Mouse (Mus musculus): ENCODE measurements around the gene Ccl2.
A peak's percentile ranks its signal among the peaks of the same experiment; 100 is the strongest.

The Ccl2 gene

DNA sequence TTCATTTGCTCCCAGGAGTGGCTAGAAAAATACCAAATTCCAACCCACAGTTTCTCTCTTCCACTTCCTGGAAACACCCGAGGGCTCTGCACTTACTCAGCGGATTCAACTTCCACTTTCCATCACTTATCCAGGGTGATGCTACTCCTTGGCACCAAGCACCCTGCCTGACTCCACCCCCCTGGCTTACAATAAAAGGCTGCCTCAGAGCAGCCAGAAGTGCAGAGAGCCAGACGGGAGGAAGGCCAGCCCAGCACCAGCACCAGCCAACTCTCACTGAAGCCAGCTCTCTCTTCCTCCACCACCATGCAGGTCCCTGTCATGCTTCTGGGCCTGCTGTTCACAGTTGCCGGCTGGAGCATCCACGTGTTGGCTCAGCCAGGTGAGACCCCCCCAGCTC lies at the start of gene Ccl2:
Ccl2 (plus strand) TSS at position 216 of the 400 bp plus-strand sequence.
- peak; percentile 45 for DNase-seq

DNA sequence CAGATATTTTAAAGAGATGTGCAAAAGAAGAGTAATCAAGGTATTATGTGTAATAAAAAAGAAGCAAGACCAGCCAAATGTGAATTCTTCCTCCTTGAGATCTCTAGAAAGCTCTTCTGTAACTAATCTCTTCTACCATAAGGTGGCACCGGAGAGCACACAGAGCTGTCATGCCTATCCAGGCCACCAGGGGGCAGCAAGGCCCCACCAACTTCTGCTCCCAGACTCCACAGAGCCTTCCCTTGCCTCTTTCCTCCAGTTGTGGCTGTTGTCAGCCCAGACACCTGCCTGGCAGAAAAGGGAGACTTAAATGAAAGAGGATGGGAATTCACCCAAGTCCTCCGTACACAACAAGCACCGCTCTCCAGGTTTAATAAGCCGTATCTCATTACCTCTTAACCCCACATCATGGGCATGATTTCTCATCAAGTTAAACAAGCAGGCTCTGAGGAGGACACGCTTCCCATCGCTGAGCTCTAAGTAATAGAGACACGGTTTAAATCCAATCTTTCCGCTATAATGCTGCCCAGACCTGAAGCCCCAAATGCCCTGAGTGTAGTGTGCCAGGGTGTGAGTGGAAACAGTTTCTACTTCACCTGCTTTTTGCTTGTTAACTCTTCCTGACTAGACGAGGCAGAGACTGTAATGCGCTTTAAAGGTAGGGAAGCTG lies 39.1 kb upstream of the Ccl2 start:
- peak; percentile 74 for DNase-seq

DNA sequence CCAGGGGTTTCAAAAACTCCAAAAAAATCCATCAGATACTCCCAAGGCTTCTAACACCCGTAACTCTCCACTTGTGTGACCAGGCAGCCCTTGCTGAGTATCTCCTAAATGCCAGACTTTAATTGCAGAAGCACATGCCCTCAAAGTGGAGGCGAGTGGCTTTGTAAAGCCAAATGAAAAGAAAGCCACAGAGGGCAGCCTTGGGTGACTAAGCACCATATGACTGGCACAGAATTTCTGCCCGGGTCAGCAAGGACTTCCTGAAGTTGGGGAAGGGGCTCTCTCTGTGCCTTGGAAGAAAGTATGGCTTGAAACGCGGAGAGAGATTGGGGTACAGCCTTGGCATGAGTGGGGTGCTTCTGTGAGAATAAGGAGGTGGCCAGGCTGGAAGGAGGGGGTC lies 38.3 kb upstream of the Ccl2 start:
- no peak for DNase-seq

- DNase-seq = no peak
Measured at GRCm38 (mm10) chr11:81998646-81999045, 36.7 kb upstream of the Ccl2 start.

DNA sequence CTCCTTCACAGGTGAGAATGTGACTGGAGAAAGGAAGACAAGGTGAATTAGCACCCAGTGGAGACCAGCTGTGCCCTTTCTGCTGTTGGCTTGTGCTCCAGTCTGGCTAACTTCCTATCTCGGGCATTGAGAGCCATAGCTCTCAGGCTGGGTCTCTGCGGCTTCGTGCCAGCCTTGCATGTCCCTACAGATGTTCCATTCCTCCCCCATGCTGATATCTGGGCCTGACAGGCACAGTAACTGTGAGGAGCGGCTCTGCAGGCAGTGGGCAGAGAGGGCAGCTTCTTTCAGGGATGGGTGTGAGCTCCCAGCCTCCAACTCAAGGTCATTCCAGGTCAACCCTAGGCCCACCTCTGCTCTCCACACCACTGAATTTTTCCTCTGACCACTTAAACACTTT lies 35.9 kb upstream of the Ccl2 start:
- DNase-seq = no peak

DNA sequence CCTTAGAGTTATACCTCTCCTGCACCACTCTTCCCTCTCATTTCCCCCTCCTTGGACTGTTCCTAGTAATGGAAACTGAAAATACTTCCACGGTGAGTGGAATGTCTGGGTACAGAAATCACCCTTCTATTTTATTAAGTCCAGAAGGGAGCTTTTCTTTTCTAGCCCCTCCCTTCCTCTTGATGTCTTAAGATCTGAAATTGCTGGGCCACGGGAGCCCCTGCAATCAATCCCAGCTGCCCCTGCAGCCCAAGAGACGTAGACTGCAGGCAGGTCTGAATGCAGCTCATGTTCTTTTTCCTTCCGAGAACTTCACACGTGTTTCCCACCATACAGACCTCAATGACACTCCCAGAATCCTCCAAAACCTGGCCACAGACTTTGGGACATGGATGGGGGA lies 34.8 kb upstream of the Ccl2 start:
- no peak for DNase-seq

DNA sequence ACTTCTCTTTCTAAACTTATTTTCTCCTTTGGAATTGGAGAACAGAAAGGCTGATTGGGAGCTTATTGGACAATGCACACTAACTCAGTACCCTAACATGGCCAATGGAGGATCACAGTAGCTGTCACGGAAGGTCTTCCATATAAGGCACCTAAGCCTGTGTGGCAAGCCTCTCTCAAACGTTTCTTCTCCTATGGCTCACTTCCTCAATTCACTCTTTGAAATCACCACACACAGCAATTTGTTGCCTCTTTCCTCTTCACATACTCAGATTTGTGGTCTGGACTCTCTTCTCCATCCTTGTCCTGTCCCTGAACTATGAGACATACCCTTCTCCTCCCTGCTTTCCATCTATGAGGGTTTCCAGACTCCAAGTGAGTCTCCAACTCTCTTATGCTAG lies 30.6 kb upstream of the Ccl2 start:
- no peak for DNase-seq

DNA sequence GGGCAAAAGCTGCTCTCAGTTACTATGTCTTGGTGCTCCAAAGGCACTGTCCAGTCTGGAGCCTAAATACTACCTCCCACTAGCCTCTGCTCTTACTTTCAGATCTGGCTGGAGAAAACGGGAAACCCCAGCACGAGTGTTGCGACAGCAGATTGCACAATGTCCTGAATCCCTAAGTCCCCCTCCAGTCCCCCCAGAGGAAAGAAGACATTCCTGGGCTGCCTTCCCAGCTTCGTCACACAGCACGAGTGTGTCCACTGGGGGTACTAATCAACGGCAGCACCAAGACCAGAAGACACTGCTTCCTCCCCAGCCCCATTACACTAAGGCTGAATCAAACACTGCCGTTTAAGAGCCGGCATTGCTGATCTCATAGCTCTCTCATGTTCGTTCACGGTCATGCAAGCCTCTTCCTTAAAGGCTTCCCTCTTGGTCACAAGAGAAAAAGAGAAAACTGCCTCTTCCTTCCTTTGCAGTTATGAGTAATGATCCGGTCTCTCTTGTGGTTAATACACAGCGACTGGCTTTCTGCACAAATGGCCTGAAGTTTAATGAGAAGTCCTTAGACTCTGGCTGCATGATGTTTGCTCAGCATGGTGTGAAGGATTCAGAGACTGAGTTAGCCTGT lies 28.5 kb upstream of the Ccl2 start:
- DNase-seq = no peak

GRCm38 (mm10) chr11:82010115-82010514 lies 25.3 kb upstream of the Ccl2 start:
- DNase-seq = no peak

DNA sequence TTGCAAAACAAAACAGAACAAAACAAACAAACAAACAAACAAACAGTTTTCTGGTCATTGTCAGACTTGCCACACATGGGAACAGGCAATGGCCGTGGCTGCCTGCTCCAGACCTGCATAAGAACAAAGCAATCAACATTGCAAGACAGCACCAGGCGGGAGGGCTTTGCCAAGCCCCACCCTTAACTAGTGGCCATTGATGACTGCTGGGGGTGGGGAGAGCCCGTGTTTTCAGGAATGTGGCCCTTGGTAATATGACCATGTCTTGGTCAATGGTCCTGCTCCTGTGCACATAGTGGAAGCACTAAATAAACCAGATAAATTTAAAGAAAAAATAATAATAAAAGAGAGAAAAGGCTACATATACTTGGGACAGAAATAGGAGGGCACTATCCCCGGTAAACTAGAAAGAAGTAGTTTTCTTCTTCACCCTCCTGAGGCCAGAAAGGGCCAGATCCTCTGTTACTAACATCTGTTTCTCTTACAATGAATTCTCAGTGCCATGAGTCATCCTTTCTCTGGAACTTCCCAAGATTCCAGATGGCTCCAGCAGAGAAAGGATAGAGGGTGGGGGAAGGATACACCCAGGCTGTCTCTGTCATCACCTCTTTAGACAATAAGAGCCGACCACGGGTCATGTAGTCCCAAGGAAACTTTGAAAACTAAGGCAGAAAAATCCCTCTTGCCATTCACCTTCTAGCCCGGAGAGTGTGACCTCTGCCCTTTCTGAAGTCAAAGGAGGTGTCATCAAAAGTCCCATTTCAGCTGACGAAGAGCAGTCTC lies 23.8 kb upstream of the Ccl2 start:
- DNase-seq = no peak

GRCm38 (mm10) chr11:82013756-82014155 lies 21.6 kb upstream of the Ccl2 start:
- no peak for DNase-seq

- DNase-seq = no peak
Measured at GRCm38 (mm10) chr11:82015066-82015465, 20.3 kb upstream of the Ccl2 start.

DNA sequence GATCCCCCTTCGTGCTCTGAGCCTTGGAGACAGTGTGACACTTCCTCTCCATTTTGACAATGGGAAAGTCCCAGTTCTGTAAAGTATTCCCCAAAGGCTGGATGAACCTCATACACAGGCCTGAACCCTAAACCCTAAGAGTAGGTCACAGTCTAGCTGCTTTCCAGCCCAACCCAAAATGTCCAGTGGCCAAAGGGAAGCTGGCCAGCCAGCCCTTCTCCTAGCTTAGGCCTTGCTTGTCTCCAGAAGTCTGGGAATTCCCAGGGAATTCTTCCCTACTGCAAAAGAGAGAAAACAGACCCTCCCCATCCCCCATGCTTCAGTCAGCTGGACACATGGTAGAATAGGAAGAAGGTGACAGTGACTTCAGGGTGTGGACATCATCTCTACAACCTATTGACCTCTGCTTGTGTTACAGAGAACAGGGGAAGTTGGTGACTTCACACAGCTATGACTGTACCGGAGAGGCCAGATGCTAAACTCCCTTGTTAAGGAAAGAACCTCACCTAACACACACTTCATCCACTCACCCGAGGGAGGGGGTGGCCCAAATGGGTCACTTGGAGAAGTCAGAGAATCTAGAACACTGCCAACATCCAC lies 19.1 kb upstream of the Ccl2 start:
- no peak for DNase-seq

DNA sequence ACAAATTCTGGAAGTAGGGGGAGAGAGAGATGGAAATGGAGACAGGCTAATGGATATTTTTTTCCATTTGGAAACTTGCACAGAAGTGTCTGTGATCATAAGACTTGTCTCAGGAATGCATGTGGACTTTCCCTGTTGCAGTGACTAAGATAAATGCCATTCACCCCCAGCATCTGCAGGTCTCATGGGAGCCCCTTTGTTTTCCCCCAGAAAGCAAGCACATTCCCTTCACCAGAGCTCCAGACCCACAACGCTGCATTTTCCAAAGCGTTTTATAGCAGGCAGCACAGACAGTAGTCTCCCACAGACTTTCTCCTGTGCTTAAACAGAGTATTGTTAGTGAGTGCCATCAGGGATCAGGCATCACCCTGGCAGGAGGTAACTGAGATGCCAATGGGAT lies 16.0 kb upstream of the Ccl2 start:
- no peak for DNase-seq

DNA sequence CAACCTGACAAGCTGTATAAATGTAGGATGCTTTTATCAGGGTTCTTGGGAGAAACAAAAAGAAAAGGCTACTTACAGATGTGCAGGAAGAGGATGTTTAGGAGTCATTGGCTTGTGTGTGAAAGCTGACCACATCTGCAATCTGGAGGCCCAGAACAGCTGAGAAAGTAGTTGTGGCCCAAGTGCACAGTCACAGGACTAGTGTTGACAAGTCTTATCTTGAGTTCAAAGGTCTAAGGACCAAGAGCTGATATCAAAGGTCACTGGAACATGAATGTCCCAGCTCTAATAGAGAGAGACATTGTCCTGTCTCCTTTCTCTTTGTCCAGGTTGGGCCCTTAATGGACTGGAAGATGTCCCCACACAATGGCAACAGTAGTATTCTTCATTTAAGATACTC lies 15.6 kb upstream of the Ccl2 start:
- no peak for DNase-seq

DNA sequence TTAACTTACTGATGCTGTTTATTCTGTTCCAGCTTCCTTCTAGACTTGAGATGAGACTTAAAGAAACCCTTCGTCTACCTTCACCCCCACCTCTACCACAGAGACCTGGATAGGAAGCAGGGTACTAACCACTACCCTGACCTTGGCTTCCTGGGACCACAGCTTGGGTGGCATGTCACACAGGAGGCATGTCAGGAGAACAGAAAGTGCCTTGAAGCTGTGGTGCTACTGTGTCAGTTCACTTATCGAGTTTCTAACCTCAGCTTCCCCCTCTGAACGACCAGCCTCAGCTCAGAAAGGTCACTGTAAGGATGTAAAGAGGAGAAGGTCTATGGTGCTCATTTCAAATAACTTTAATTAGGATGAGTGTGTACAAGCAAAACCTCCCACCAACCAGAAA lies 14.0 kb upstream of the Ccl2 start:
- DNase-seq = no peak

GRCm38 (mm10) chr11:82022504-82023056 lies 12.8 kb upstream of the Ccl2 start:
- no peak for DNase-seq

DNA sequence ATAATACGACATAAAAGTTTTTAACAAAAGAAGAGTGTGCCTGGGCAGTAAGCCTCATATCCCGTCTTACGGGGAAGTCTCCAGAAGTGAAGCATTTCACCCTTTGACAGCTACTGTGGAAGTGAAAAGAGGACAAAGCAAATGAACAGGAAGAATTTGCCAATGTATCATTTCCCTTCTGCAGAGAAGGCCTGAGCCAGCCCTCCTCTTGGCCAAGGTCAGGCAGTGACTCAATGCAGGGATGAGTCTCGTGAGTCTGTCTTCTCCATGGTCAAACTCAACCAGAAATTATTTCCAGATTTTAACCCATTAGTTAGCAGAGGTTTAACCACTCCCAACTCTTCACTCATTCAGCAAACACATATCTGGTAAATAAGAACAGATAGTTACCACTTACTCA lies 11.6 kb upstream of the Ccl2 start:
- DNase-seq = no peak

- no peak for DNase-seq
Measured at GRCm38 (mm10) chr11:82030171-82030570, 5.2 kb upstream of the Ccl2 start.

DNA sequence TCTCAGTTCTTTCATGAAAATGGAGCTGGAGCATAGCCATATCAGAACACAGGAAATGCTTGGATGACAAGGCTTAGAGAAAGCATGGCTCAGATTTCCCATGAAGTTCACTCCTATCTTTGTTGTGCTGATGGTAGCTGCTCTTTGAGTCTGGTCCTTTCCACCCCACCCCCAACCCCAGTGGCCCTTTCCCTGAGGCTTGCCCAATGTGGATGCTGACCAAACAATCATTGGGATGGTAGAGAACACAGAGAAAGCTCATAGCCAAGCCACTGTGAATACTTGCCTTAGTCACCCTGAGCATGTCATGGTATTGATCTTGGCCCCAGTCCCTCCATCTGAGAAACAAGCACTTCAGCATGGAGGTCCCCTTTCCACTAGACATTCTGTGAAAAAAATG lies 3.2 kb upstream of the Ccl2 start:
- DNase-seq = no peak

- DNase-seq = no peak
Measured at GRCm38 (mm10) chr11:82032678-82033344, 2.6 kb upstream of the Ccl2 start.

- no peak for DNase-seq
Measured at GRCm38 (mm10) chr11:82034446-82034845, 925 bp upstream of the Ccl2 start.

DNA sequence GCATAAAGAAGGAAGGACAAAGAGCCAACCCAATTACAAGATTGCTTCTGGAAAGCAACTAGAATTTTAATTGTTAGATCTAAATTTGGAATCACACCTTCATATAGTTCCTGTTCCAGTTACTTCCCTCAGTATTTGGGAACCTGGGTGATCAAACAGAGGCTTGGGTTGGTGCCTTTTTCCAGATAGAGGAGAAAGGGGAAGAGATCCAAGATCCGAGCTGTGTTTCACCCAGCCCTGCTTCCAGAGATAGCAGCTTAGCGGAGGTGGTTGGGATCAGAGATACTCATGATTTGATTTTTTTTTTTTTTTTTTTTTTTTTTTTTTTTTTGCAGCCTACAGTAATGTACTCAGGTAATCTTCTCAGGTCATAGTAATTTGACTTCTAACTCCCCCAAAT lies 486 bp downstream of the Ccl2 start:
- no peak for DNase-seq

All from right cerebral cortex, postnatal 25 days (tissue).